Mouse (Mus musculus): ENCODE measurements around the gene Mdm4. TPM values are rescaled to one million over a fixed set of nuclear protein-coding genes. Genes with fewer than 3 reads are reported as not detected.

Gene Mdm4
- polyA plus RNA-seq, 2 experiments: 45.6 to 132 TPM

- H3K27ac ChIP-seq (replicated peaks; ENCODE audit: low read depth, low read length): no peak overlapping the region
- 55% methylated on average over 6 of the region's 6 CpGs for WGBS
- H3K27me3 ChIP-seq (ENCODE audit: control insufficient read depth, insufficient read depth, low read length): no peaks in the 10 kb centered on the region; the same call in 1 of the 2 replicates
- H3K4me3 ChIP-seq (replicated peaks; ENCODE audit: low read length): no peak overlapping the region
- ATAC-seq (ENCODE audit: low FRiP score, low read depth): no peak
- no peak overlapping the region for H3K4me2 ChIP-seq (replicated peaks; ENCODE audit: low read depth, low read length, severe bottlenecking)
- peaks cover 9% of the 10 kb centered on the region for H3K4me1 ChIP-seq (ENCODE audit: control insufficient read depth, insufficient read depth, low read length)
- H3K36me3 ChIP-seq (ENCODE audit: control insufficient read depth, insufficient read depth, low read length): no peaks in the 10 kb centered on the region
- TF ChIP-seq POLR2A (IDR thresholded peaks at IDR 0.05; ENCODE audit: borderline replicate concordance, extremely low read depth, insufficient read depth, insufficient read length): no peak
- no peak overlapping the region for H3K9ac ChIP-seq (ENCODE audit: low read depth, low read length, severe bottlenecking)
- H3K9me3 ChIP-seq (ENCODE audit: control insufficient read depth, low read length): no peaks in the 10 kb centered on the region
- DNase-seq (ENCODE audit: low spot score): no peak
Observed at GRCm38 (mm10) chr1:132915849-132916493, 114.4 kb downstream of the Mdm4 start.

- DNase-seq (ENCODE audit: low spot score) (no peak), ATAC-seq (ENCODE audit: low FRiP score, low read depth) (no peak)
- Histone ChIP-seq H3K27ac (replicated peaks; ENCODE audit: low read depth, low read length) (no peak overlapping the region), H3K4me2 (replicated peaks; ENCODE audit: low read depth, low read length, severe bottlenecking) (no peak overlapping the region), H3K36me3 (ENCODE audit: control insufficient read depth, insufficient read depth, low read length) (no peaks in the 10 kb centered on the region), H3K4me3 (replicated peaks; ENCODE audit: low read length) (no peak overlapping the region), H3K27me3 (ENCODE audit: control insufficient read depth, insufficient read depth, low read length) (no peaks in the 10 kb centered on the region), H3K9ac (ENCODE audit: low read depth, low read length, severe bottlenecking) (no peak overlapping the region), H3K9me3 (ENCODE audit: control insufficient read depth, low read length) (no peaks in the 10 kb centered on the region), H3K4me1 (ENCODE audit: control insufficient read depth, insufficient read depth, low read length) (no peaks in the 10 kb centered on the region)
- 19% methylated on average over 11 of the region's 11 CpGs for WGBS
- TF ChIP-seq POLR2A (IDR thresholded peaks at IDR 0.05; ENCODE audit: borderline replicate concordance, extremely low read depth, insufficient read depth, insufficient read length): no peak
Observed at GRCm38 (mm10) chr1:132910414-132911041, 119.8 kb downstream of the Mdm4 start.

DNA sequence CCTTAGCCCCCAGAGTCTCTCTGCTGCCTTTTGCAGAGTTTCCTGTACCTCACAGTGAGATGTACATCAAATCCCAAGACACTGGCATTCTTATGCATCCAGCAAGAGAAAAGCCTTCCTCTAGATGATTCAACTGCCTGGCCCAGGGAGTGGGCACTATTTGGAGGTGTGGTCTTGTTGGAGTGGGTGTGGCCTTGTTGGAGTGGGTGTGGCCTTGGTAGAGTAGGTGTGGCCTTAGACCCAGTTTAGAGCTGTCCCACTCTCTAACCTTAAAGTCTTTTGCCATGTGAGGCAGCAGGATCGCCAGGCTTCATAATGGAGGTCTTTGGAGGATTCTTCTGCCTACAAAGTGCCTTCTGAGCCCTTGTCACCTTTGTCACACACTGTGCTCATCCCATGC, 120.4 kb downstream of the Mdm4 start:
- Histone ChIP-seq H3K36me3 (ENCODE audit: control insufficient read depth, insufficient read depth, low read length) (no peaks in the 10 kb centered on the region), H3K4me3 (replicated peaks; ENCODE audit: low read length) (no peak overlapping the region), H3K27ac (replicated peaks; ENCODE audit: low read depth, low read length) (no peak overlapping the region), H3K9ac (ENCODE audit: low read depth, low read length, severe bottlenecking) (no peak overlapping the region), H3K9me3 (ENCODE audit: control insufficient read depth, low read length) (no peaks in the 10 kb centered on the region), H3K27me3 (ENCODE audit: control insufficient read depth, insufficient read depth, low read length) (no peaks in the 10 kb centered on the region), H3K4me1 (ENCODE audit: control insufficient read depth, insufficient read depth, low read length) (no peaks in the 10 kb centered on the region), H3K4me2 (replicated peaks; ENCODE audit: low read depth, low read length, severe bottlenecking) (no peak overlapping the region)
- ATAC-seq (ENCODE audit: low FRiP score, low read depth) (no peak), DNase-seq (ENCODE audit: low spot score) (no peak)
- no peak for TF ChIP-seq POLR2A (IDR thresholded peaks at IDR 0.05; ENCODE audit: borderline replicate concordance, extremely low read depth, insufficient read depth, insufficient read length)
- 61% methylated on average over 1 of the region's 1 CpGs for WGBS

Small RNAs within 50 kb of the gene (microRNA-seq; reads per million reads assigned to microRNA genes)
- not detected for gene Gm44300

Other genes with a start within 250 kb of the Mdm4 start
- 7.0 and 9.4 TPM in 2 replicates for gene Lrrn2, start 150.3 kb downstream of the Mdm4 start, polyA plus RNA-seq (2012; rRNA removed)
- 5.6 and 6.5 TPM in 2 replicates for gene Lrrn2, start 150.3 kb downstream of the Mdm4 start, polyA plus RNA-seq (2014; fragmentation: Nextera tagmentation; extraction: Ambion mirVana)
- 10.7 and 13.5 TPM in 2 replicates for gene Pik3c2b, start 15.1 kb upstream of the Mdm4 start, polyA plus RNA-seq (2012; rRNA removed)
- gene Pik3c2b, start 15.1 kb upstream of the Mdm4 start, polyA plus RNA-seq (2014; fragmentation: Nextera tagmentation; extraction: Ambion mirVana): 8.1 and 8.4 TPM in 2 replicates
- gene Ppp1r15b, start 100.6 kb upstream of the Mdm4 start, polyA plus RNA-seq (2012; rRNA removed): 29.9 and 31.0 TPM in 2 replicates
- gene Ppp1r15b, start 100.6 kb upstream of the Mdm4 start, polyA plus RNA-seq (2014; fragmentation: Nextera tagmentation; extraction: Ambion mirVana): 38.5 and 40.0 TPM in 2 replicates
- 6.6 and 6.9 TPM in 2 replicates for gene Plekha6, start 133.6 kb upstream of the Mdm4 start, polyA plus RNA-seq (2012; rRNA removed)
- 4.0 and 4.2 TPM in 2 replicates for gene Plekha6, start 133.6 kb upstream of the Mdm4 start, polyA plus RNA-seq (2014; fragmentation: Nextera tagmentation; extraction: Ambion mirVana)